Mouse (Mus musculus) 3T3-L1 (cell line): ENCODE measurements around the gene Col25a1.

Source experiments
- DNase-seq: peaks from one replicate; pipeline ENCODE4 v3.0.0-alpha.2; 2015; ENCODE audit warnings: low read depth, low spot score

Col25a1 gene

GRCm38 (mm10) chr3:130310694-130311305 lies 179.5 kb downstream of the Col25a1 start:
- no peak for DNase-seq

GRCm38 (mm10) chr3:130313246-130313645 lies 181.9 kb downstream of the Col25a1 start:
- no peak for DNase-seq

GRCm38 (mm10) chr3:130327039-130328015 lies 196.0 kb downstream of the Col25a1 start:
- DNase-seq, result no peak

- no peak for DNase-seq
These were observed 197.6 kb downstream of the Col25a1 start for GRCm38 (mm10) chr3:130328909-130329308.

GRCm38 (mm10) chr3:130329833-130330555 lies 198.7 kb downstream of the Col25a1 start:
- DNase-seq, result no peak

- no peak for DNase-seq
These were observed 199.3 kb downstream of the Col25a1 start for GRCm38 (mm10) chr3:130330556-130330950.

GRCm38 (mm10) chr3:130332347-130332913 lies 201.1 kb downstream of the Col25a1 start:
- no peak for DNase-seq

GRCm38 (mm10) chr3:130337857-130338256 lies 206.6 kb downstream of the Col25a1 start:
- no peak for DNase-seq

GRCm38 (mm10) chr3:130338371-130338770 lies 207.1 kb downstream of the Col25a1 start:
- DNase-seq, result no peak

GRCm38 (mm10) chr3:130350161-130350560 lies 218.9 kb downstream of the Col25a1 start:
- no peak for DNase-seq

- DNase-seq, result no peak
These were observed 223.2 kb downstream of the Col25a1 start for GRCm38 (mm10) chr3:130354399-130355039.

GRCm38 (mm10) chr3:130356575-130357173 lies 225.4 kb downstream of the Col25a1 start:
- DNase-seq, result no peak

GRCm38 (mm10) chr3:130360813-130361212 lies 229.5 kb downstream of the Col25a1 start:
- DNase-seq, result no peak

- no peak for DNase-seq
These were observed 230.6 kb downstream of the Col25a1 start for GRCm38 (mm10) chr3:130361922-130362321.

- no peak for DNase-seq
These were observed 231.6 kb downstream of the Col25a1 start for GRCm38 (mm10) chr3:130362797-130363367.

GRCm38 (mm10) chr3:130366917-130367610 lies 235.8 kb downstream of the Col25a1 start:
- no peak for DNase-seq

GRCm38 (mm10) chr3:130368352-130368751 lies 237.1 kb downstream of the Col25a1 start:
- no peak for DNase-seq

GRCm38 (mm10) chr3:130369113-130369512 lies 237.8 kb downstream of the Col25a1 start:
- DNase-seq, result no peak

GRCm38 (mm10) chr3:130370167-130370566 lies 238.9 kb downstream of the Col25a1 start:
- DNase-seq, result no peak

- no peak for DNase-seq
These were observed 241.8 kb downstream of the Col25a1 start for GRCm38 (mm10) chr3:130373145-130373544.
